Mouse (Mus musculus) embryo, embryonic 10 days (tissue): ENCODE results near the gene Taf1d.
"Not testable (repeated sequence)": the region's sequence is repeated elsewhere in the genome, so short reads cannot be mapped to it uniquely, and the experiment has no call there.

Source experiments
- DNase-seq: peaks from one replicate; pipeline ENCODE4 v3.0.0-alpha.2; 2015; ENCODE audit warnings: low spot score

Taf1d gene

GRCm38 (mm10) chr9:15308254-15308653 is 2.2 kb downstream of the Taf1d start:
- no peak for DNase-seq

- DNase-seq, result no peak
These were observed 3.4 kb downstream of the Taf1d start for GRCm38 (mm10) chr9:15309425-15309824.

- DNase-seq, result no peak
These were observed 4.2 kb downstream of the Taf1d start for GRCm38 (mm10) chr9:15310179-15310578.

GRCm38 (mm10) chr9:15312054-15312735 is 6.2 kb downstream of the Taf1d start:
- DNase-seq, result no peak

- no peak for DNase-seq
These were observed 7.6 kb downstream of the Taf1d start for GRCm38 (mm10) chr9:15313633-15314032.

GRCm38 (mm10) chr9:15314619-15315018 is 8.6 kb downstream of the Taf1d start:
- no peak for DNase-seq

- DNase-seq, result not testable (repeated sequence)
These were observed 10.3 kb downstream of the Taf1d start for GRCm38 (mm10) chr9:15316296-15316695.

GRCm38 (mm10) chr9:15317223-15318169 is 11.5 kb downstream of the Taf1d start:
- no peak for DNase-seq

GRCm38 (mm10) chr9:15318170-15318742 is 12.2 kb downstream of the Taf1d start:
- no peak for DNase-seq

GRCm38 (mm10) chr9:15337776-15338175 is 31.8 kb downstream of the Taf1d start:
- DNase-seq, result no peak

- peak; percentile 18 for DNase-seq
These were observed 43.9 kb downstream of the Taf1d start for GRCm38 (mm10) chr9:15349925-15350324.

- no peak for DNase-seq
These were observed 51.0 kb downstream of the Taf1d start for GRCm38 (mm10) chr9:15356916-15357483.

GRCm38 (mm10) chr9:15357484-15358275 is 51.7 kb downstream of the Taf1d start, which contains the start of gene Cep295:
Gene Cep295, minus strand, starts transcription at chr9:15357788.
- DNase-seq, result peak; percentile 96

GRCm38 (mm10) chr9:15364843-15365242 is 58.8 kb downstream of the Taf1d start:
- DNase-seq, result no peak

- DNase-seq, result peak; percentile 10
These were observed 59.8 kb downstream of the Taf1d start for GRCm38 (mm10) chr9:15365856-15366255.

- DNase-seq, result no peak
These were observed 60.2 kb downstream of the Taf1d start for GRCm38 (mm10) chr9:15366260-15366659.
